Mouse (Mus musculus) embryonic stem cell, embryonic (primary cell): ENCODE results near the gene Nr4a1.

Experiments used
- CTCF ChIA-PET, 4 experiments: fragments of 300-600 bp in 2 of 4; fragments of 350-600 bp in 2 of 4; sonication (Branson Sonifier 250); formaldehyde crosslinking; loops; one replicate each; lab custom pipeline; 2022; ENCODE audit warnings: inconsistent platforms in 2 of 4; lab: Charles Lee
- POLR2A ChIA-PET, 4 experiments: fragments of 300-600 bp in 2 of 4; fragments of 350-600 bp in 2 of 4; sonication (Branson Sonifier 250); formaldehyde crosslinking; loops; one replicate each; lab custom pipeline; 2022; ENCODE audit warnings: antibody characterized with exemption in 4 of 4, inconsistent platforms in 1 of 4; lab: Charles Lee

Gene Nr4a1

DNA sequence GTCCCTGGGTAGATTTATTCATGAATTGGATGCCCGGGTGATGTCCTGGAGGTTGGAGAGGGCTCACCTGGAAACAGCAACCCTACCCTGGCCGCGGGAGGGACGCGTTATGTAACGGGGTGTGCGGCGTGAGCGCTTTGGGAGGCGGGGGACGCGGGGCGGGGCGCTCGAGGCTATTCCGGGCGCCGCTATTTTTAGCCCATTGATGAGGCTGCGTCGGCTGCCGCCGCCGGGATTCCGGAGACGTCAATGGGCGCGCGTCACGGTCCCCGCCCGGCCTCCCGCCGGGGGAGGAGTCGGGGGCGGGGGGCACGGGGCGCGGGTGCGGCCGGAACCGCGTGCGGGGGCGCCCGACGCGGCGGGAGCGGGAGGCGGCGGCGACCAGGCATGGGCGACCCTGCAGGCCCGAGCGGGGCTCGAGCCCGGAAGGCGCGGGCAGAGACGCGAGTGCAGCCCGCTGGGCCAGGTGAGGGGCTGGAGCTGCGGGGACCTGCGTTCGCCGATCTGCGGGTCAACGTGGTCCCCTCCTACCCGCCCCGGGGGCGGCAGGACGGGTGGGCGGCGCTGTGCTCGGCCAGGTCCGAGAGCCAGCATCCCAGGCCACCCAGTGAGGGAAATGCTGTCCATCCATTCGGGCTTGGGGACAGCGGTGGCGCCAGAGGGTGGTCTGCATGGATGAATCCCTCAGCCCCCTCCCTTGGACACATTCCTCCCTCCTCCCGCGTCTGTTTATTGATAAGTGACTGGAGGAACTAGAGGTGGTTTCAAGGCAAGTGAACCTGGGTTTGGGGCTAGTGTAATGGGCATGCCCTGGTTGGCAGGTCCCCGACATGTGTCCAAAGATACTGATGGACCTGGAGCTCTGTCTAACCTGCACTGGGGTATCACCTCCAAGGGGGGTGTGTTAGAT is at the start of gene Nr4a1:
Gene Nr4a1, plus strand, starts transcription at position 384 of the 910 bp plus-strand sequence.
- ChIA-PET CTCF (interaction anchor here in 3 of 4 experiments (0.6 to 2.0 kb wide), 12 partner anchors 8 to 40 kb away, joined by 3 to 9 read pairs (median 4); no protein-coding TSS in a partner anchor), POLR2A (interaction anchor here (0.6 to 17.4 kb wide), 19 partner anchors 8 to 305 kb away, joined by 3 to 268 read pairs (median 6); partner anchors contain the start of gene Atg101 (in 1 of the 4))

DNA sequence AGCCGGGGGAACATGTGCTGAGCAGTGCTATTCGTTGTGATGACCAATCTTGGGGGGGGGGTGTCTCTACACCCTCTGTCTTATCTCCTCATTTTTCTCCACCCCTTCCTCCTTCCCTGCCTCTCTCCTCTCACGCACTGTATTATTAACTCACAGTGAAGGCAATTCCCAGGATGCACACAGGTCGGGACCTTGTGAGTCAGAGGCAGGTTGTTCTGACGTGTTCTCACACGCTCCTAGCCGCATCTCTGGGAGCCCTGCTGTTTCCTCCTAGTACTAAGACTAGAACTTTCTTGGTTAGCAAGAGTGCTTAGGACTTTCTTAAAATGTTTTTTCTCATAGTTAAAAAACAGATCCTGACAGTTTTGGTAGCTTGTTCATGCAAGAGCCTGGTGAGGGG is 49.3 kb upstream of the Nr4a1 start:
- POLR2A ChIA-PET = interaction anchor here in 2 of 4 experiments (0.8 to 2.3 kb wide), 6 partner anchors 10 to 112 kb away, joined by 3 to 4 read pairs (median 4); no protein-coding TSS in a partner anchor
- CTCF ChIA-PET = interaction anchor here in 2 of 4 experiments (1.7 to 4.1 kb wide), 3 partner anchors 17 to 36 kb away, joined by 5 to 15 read pairs (median 6); no protein-coding TSS in a partner anchor

DNA sequence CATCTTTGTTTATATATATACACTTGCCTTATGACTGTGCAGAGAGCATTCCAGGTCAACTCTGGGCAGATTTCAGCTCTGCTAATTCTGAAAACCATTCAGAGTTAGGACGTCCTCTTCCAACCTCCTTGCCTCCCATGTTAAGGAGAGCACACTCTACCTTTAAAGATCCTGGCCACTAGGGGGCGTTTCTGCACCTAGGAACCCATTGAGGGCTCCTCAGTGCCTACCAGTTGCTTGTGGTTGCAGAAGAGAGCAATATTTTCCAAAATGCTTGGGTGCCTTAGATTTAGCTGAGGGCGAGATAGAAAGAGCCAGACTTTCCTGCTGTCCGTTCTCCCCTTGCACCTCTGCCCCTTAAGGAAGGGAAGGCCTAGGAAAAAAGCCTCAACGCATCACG is 43.8 kb upstream of the Nr4a1 start:
- ChIA-PET CTCF (interaction anchor here (0.5 to 5.1 kb wide), 30 partner anchors 10 to 1603 kb away, joined by 3 to 26 read pairs (median 4); partner anchors contain the start of gene Grasp (in 1 of the 4)), POLR2A (interaction anchor here in 3 of 4 experiments (0.8 to 2.6 kb wide), 10 partner anchors 11 to 100 kb away, joined by 3 to 9 read pairs (median 4); no protein-coding TSS in a partner anchor)

GRCm38 (mm10) chr15:101210998-101211613 is 43.0 kb upstream of the Nr4a1 start:
- POLR2A ChIA-PET = interaction anchor here in 1 of 4 experiments (0.6 to 2.6 kb wide), 7 partner anchors 10 to 100 kb away, joined by 3 to 9 read pairs (median 5); no protein-coding TSS in a partner anchor
- CTCF ChIA-PET = interaction anchor here in 3 of 4 experiments (0.5 to 5.1 kb wide), 21 partner anchors 10 to 793 kb away, joined by 3 to 26 read pairs (median 5); partner anchors contain the start of gene Krt8 (in 1 of the 3)

- CTCF ChIA-PET = interaction anchor here in 3 of 4 experiments (0.6 to 5.1 kb wide), 10 partner anchors 9 to 115 kb away, joined by 3 to 26 read pairs (median 3); no protein-coding TSS in a partner anchor
- POLR2A ChIA-PET = interaction anchor here in 3 of 4 experiments (0.8 to 1.3 kb wide), 4 partner anchors 10 to 71 kb away, joined by 3 to 5 read pairs (median 3); partner anchors contain the start of gene Grasp (in 1 of the 3)
These were observed 41.6 kb upstream of the Nr4a1 start for GRCm38 (mm10) chr15:101212435-101212834.

DNA sequence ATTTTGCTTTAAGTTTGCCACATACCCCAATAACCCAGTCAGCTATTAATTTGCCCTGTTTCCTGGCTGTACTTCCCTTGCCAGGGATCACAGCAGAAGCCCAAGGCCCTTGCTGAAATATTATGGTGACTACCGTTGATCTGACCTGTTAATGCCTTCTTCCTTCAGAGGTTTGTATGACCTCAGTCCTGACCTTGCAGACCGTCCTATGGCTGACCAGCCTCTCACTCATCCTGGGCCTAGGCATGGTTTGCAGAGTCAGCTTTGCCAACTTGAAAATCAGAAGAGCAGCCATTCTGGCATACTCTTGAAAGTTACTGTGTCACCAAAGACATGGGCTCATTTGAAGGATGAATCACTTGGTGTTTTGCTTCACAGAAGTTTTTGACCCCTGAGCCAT is 38.9 kb upstream of the Nr4a1 start:
- CTCF ChIA-PET = interaction anchor here in 2 of 4 experiments (0.5 to 0.6 kb wide), 2 partner anchors 17 to 118 kb away, joined by 3 to 5 read pairs; no protein-coding TSS in a partner anchor

DNA sequence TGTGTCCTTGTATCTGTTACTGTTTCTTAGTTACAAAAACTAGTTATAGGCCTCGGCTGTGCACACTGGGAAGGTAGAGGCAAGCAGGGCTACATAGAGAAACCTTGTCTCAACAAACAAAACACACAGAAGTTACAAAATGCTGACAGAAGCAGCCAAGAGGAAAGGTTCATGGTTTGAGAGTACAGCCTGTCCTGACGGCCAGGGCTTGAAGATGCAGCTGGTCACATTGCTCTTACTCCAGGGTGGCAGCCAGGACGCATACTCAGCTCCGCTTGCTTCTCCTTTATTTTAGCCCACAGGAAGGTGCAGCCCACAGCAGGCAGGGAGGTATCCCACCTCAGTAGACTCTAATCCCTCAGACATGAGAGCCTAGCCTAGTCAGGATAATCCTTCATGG is 38.0 kb upstream of the Nr4a1 start:
- ChIA-PET CTCF (interaction anchor here in 2 of 4 experiments (0.7 kb wide), 2 partner anchors 25 to 1147 kb away, joined by 3 to 4 read pairs; no protein-coding TSS in a partner anchor), POLR2A (interaction anchor here in 2 of 4 experiments (1.1 to 1.8 kb wide), 4 partner anchors 11 to 77 kb away, joined by 3 to 5 read pairs (median 3); no protein-coding TSS in a partner anchor)

More for the DNA sequence above, 38.9 kb upstream of the Nr4a1 start:
- POLR2A ChIA-PET = interaction anchor here in 2 of 4 experiments (0.8 to 1.5 kb wide), 4 partner anchors 10 to 26 kb away, joined by 3 read pairs; no protein-coding TSS in a partner anchor

GRCm38 (mm10) chr15:101220905-101221297 is 33.2 kb upstream of the Nr4a1 start:
- ChIA-PET CTCF (interaction anchor here (0.6 to 2.4 kb wide), 47 partner anchors 10 to 1699 kb away, joined by 3 to 59 read pairs (median 6); no protein-coding TSS in a partner anchor), POLR2A (interaction anchor here in 3 of 4 experiments (0.5 to 12.1 kb wide), 22 partner anchors 8 to 763 kb away, joined by 3 to 241 read pairs (median 5); no protein-coding TSS in a partner anchor)

DNA sequence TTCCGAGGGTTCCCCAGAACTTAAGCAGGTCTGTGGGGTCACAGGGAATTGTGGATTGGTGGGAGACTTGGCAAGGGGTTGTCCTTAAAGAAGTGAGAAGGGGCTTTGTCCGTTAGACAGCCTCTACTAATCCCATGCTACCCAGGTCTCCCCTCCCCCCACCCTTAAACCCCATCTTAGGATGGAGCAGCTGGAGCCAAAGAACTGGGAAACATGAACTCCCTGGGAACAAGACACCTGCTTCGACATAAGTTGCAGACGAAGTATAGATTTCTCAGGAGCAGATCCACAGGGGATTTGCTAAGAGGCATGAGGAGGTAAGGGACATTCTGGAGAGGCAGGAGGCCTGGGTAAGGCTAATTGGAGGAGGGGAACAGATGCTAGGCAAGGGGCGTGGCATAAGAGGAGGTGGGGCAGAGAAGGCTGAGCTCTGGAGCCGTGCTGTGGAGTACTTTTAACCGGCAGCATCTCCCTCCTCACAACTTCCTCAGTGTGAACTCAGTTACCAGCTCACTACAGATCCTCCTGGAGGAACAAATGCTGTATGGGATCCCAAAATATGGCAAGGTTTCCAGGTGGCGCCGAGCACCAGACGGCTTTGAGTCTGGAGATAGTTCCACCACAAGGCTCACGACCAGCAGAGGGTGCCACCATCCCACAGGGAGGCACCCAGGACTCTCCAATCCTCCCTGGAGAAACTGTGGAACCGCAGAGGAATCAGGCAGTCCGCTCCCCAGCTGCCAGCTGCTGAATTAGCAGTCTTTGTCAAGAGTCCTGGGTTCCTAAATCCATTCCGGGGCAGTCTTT is 32.6 kb upstream of the Nr4a1 start:
- CTCF ChIA-PET = interaction anchor here (0.5 to 2.4 kb wide), 67 partner anchors 9 to 1700 kb away, joined by 3 to 59 read pairs (median 5); no protein-coding TSS in a partner anchor
- POLR2A ChIA-PET = interaction anchor here (0.5 to 12.1 kb wide), 42 partner anchors 8 to 763 kb away, joined by 3 to 241 read pairs (median 4); no protein-coding TSS in a partner anchor

DNA sequence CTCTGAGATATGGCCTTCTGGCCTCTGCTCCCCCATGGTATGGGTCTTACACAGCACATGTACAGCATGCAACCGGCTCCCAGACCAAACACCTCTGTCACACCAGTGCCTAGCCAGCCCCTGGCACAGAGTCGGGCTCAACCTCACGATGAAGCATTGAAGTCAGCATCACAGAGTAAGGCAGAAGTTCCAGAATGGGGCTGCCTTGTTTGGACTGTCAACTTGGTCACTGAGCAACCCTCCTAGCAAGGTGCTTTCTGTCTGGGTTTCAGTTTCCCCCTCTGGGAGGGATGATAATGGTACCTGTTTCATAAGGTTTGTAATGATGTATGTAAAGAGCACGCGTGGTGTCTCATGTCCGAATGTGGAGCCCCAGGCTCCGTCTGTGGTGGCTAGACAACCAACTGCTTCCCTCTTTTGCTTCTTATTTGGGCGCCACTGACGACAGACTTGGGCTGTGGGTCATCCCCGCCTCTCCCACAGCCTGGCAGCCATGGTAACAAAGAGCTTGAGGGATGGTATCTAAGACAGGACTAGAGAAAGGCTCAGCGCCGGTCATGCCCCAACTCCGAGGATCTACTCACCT is 31.1 kb upstream of the Nr4a1 start:
- ChIA-PET CTCF (interaction anchor here (0.6 to 6.0 kb wide), 10 partner anchors 13 to 104 kb away, joined by 3 to 70 read pairs (median 10); no protein-coding TSS in a partner anchor), POLR2A (interaction anchor here in 3 of 4 experiments (0.6 to 12.1 kb wide), 21 partner anchors 10 to 1169 kb away, joined by 3 to 241 read pairs (median 5); partner anchors contain the start of gene Acvr1b (in 1 of the 3))

DNA sequence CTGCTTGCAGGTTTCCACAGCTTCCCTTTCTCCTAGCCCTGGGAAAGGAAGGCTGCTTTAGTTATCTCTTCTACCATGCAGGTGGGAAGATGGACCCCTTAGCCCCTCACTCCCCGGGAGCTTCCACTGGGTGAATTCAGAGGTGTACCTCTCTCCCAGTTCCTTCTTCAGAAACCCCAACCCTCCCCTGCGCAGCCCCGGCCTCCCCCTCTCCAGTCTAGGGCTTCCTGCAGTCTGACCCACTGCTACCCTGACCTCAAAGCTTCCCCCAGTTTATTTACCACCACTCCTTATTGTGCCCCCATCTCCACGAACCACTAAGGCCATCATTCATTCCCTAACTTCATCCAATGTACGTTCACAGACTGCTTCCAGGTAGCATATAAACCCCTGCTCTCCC is 30.5 kb upstream of the Nr4a1 start:
- ChIA-PET POLR2A (interaction anchor here (0.6 to 12.1 kb wide), 25 partner anchors 10 to 1170 kb away, joined by 3 to 241 read pairs (median 4); partner anchors contain the start of gene Acvr1b (in 1 of the 4)), CTCF (interaction anchor here (0.6 to 6.0 kb wide), 13 partner anchors 13 to 811 kb away, joined by 3 to 70 read pairs (median 4); no protein-coding TSS in a partner anchor)

- ChIA-PET POLR2A (interaction anchor here (0.6 to 12.1 kb wide), 48 partner anchors 9 to 674 kb away, joined by 3 to 241 read pairs (median 4); partner anchors contain the start of gene Acvr1b (in 1 of the 4)), CTCF (interaction anchor here (0.6 to 6.0 kb wide), 20 partner anchors 12 to 811 kb away, joined by 3 to 70 read pairs (median 4); no protein-coding TSS in a partner anchor)
These were observed 29.8 kb upstream of the Nr4a1 start, which contains the start of gene Grasp for GRCm38 (mm10) chr15:101224006-101224906. Gene Grasp (plus strand): TSS chr15:101224188.

GRCm38 (mm10) chr15:101224977-101225376 is 29.1 kb upstream of the Nr4a1 start:
- ChIA-PET CTCF (interaction anchor here (0.6 to 6.0 kb wide), 15 partner anchors 11 to 90 kb away, joined by 3 to 70 read pairs (median 8); no protein-coding TSS in a partner anchor), POLR2A (interaction anchor here in 3 of 4 experiments (0.6 to 12.1 kb wide), 29 partner anchors 10 to 316 kb away, joined by 3 to 241 read pairs (median 4); no protein-coding TSS in a partner anchor)

- POLR2A ChIA-PET = interaction anchor here in 3 of 4 experiments (0.6 to 12.1 kb wide), 38 partner anchors 9 to 1857 kb away, joined by 3 to 241 read pairs (median 4); partner anchors contain the start of genes Atg101 (in 2 of the 3) and Eif4b (in 1 of the 3)
- CTCF ChIA-PET = interaction anchor here (0.9 to 6.0 kb wide), 18 partner anchors 9 to 185 kb away, joined by 3 to 70 read pairs (median 4); no protein-coding TSS in a partner anchor
These were observed 26.1 kb upstream of the Nr4a1 start for GRCm38 (mm10) chr15:101227971-101228370.
